Comparison of ENCODE assay signal across 10 mouse cellular contexts in genomic region chr14:17859790-17860385, GRCm38 (mm10).
A peak's percentile ranks its signal among the peaks of the same experiment; 100 is the strongest.
DNase-seq lines count a peak whose midpoint lies in the region; ATAC-seq lines count a peak whose summit lies in the region.
"Had no signal": no experiment of that assay in that cellular context is flagged by ENCODE, and none has a peak within 500 bp of the region (broad histone marks: within the 10 kb centered on the region; RNA-seq: fewer than 3 reads in every experiment).

No protein-coding gene starts in this region.

- DNase-seq in adrenal gland, adult (ENCODE audit: inconsistent age in 2 of 2, low spot score in 1 of 2), result peak; percentile 74 to 88
- DNase-seq in adrenal gland, postnatal 4 days (ENCODE audit: low spot score in 2 of 2), result no peak
- peak; percentile 67 for DNase-seq in left cerebral cortex, postnatal 4 days
- DNase-seq in left cerebral cortex, adult 11 months (ENCODE audit: low spot score), result no peak
- peak; percentile 69 to 75 for DNase-seq in cerebellum, postnatal 36 days
- DNase-seq in urinary bladder, adult 2 months (ENCODE audit: low spot score), result no peak
- DNase-seq in thymus, postnatal 25 days, result no peak
- DNase-seq: embryo, embryonic 11 days had no signal

- ATAC-seq in cerebellum, adult (ENCODE audit: insufficient number of reproducible peaks, low FRiP score, low TSS enrichment), result peak; percentile 86
- ATAC-seq: intestine, embryonic 16.5 days had no signal

- intact Hi-C loops in left cerebral cortex, postnatal 4 days (cut with DNase I), result no loop called here

Comparison
In these comparisons a context has a peak if more than half of its experiments do, and no peak if none do; other contexts are left out.
1. DNase-seq: peak in adrenal gland, adult (2 of 2), left cerebral cortex, postnatal 4 days (single experiment) and cerebellum, postnatal 36 days (2 of 2); none in adrenal gland, postnatal 4 days (0 of 2), left cerebral cortex, adult 11 months (single experiment), urinary bladder, adult 2 months (single experiment) and thymus, postnatal 25 days (single experiment).